Mouse (Mus musculus): ENCODE results near the gene Inpp5k.
"Not testable (repeated sequence)": the region's sequence is repeated elsewhere in the genome, so short reads cannot be mapped to it uniquely, and the experiment has no call there.

The Inpp5k gene

GRCm38 (mm10) chr11:75679439-75680171 is 48.8 kb downstream of the Inpp5k start:
- DNase-seq: peak; percentile 82

GRCm38 (mm10) chr11:75684462-75684861 is 53.7 kb downstream of the Inpp5k start:
- no peak for DNase-seq

GRCm38 (mm10) chr11:75684956-75685355 is 54.2 kb downstream of the Inpp5k start:
- no peak for DNase-seq

- no peak for DNase-seq
Observed at GRCm38 (mm10) chr11:75687343-75687993, 56.7 kb downstream of the Inpp5k start.

- no peak for DNase-seq
Observed at GRCm38 (mm10) chr11:75688132-75688531, 57.3 kb downstream of the Inpp5k start.

- no peak for DNase-seq
Observed at GRCm38 (mm10) chr11:75689977-75690376, 59.2 kb downstream of the Inpp5k start.

GRCm38 (mm10) chr11:75691047-75691446 is 60.3 kb downstream of the Inpp5k start:
- no peak for DNase-seq

GRCm38 (mm10) chr11:75693570-75693969 is 62.8 kb downstream of the Inpp5k start:
- no peak for DNase-seq

- not testable (repeated sequence) for DNase-seq
Observed at GRCm38 (mm10) chr11:75697464-75697863, 66.7 kb downstream of the Inpp5k start.
